Mouse (Mus musculus): Measurements from ENCODE around the gene Lsm14b. TPM values are rescaled to one million over a fixed set of nuclear protein-coding genes. Genes with fewer than 3 reads are reported as not detected.

Gene Lsm14b
- total and polyA plus RNA-seq, 2 experiments, result 15.4 to 19.3 TPM

- 98% methylated on average over 3 of the region's 3 CpGs for WGBS
- peaks cover 18% of the 10 kb centered on the region for H3K4me1 ChIP-seq (ENCODE audit: control insufficient read depth, insufficient read depth, low read length)
- peaks cover 16% of the 10 kb centered on the region; the same call in 1 of the 2 replicates for H3K79me2 ChIP-seq (ENCODE audit: control insufficient read depth, insufficient read depth, low read length)
- H3K27me3 ChIP-seq (ENCODE audit: control insufficient read depth, insufficient read depth, low read length), result no peaks in the 10 kb centered on the region
- TF ChIP-seq CTCF (IDR thresholded peaks at IDR 0.05; ENCODE audit: low read depth, low read length) (no peak), POLR2A (IDR thresholded peaks at IDR 0.05; ENCODE audit: extremely low read depth, insufficient read depth, low read length) (no peak)
- no peak for DNase-seq (ENCODE audit: extremely low read depth, low read depth, low spot score)
- no peaks in the 10 kb centered on the region for H3K36me3 ChIP-seq (ENCODE audit: control insufficient read depth, insufficient read depth, low read length)
- no peak overlapping the region for H3K27ac ChIP-seq (replicated peaks; ENCODE audit: insufficient read depth, low read depth, low read length)
- no peak overlapping the region for H3K4me3 ChIP-seq (ENCODE audit: insufficient read depth, low read depth, low read length)
- no peak overlapping the region for H3K9ac ChIP-seq (ENCODE audit: low read depth, low read length)
These were observed 46.5 kb upstream of the Lsm14b start for GRCm38 (mm10) chr2:179978250-179978649.

GRCm38 (mm10) chr2:179979836-179980235 is 45.0 kb upstream of the Lsm14b start:
- no peak overlapping the region for H3K9ac ChIP-seq (ENCODE audit: low read depth, low read length)
- no peak for DNase-seq (ENCODE audit: extremely low read depth, low read depth, low spot score)
- peaks cover 6% of the 10 kb centered on the region for H3K4me1 ChIP-seq (ENCODE audit: control insufficient read depth, insufficient read depth, low read length)
- 69% methylated on average over 8 of the region's 8 CpGs for WGBS
- no peak for TF ChIP-seq POLR2A (IDR thresholded peaks at IDR 0.05; ENCODE audit: extremely low read depth, insufficient read depth, low read length)
- TF ChIP-seq CTCF (IDR thresholded peaks at IDR 0.05; ENCODE audit: low read depth, low read length), result no peak
- no peak overlapping the region for H3K4me3 ChIP-seq (ENCODE audit: insufficient read depth, low read depth, low read length)
- no peaks in the 10 kb centered on the region for H3K36me3 ChIP-seq (ENCODE audit: control insufficient read depth, insufficient read depth, low read length)
- peaks cover 5% of the 10 kb centered on the region; the same call in 1 of the 2 replicates for H3K79me2 ChIP-seq (ENCODE audit: control insufficient read depth, insufficient read depth, low read length)
- no peak overlapping the region for H3K27ac ChIP-seq (replicated peaks; ENCODE audit: insufficient read depth, low read depth, low read length)
- H3K27me3 ChIP-seq (ENCODE audit: control insufficient read depth, insufficient read depth, low read length), result no peaks in the 10 kb centered on the region

GRCm38 (mm10) chr2:179980616-179981015 is 44.2 kb upstream of the Lsm14b start:
- TF ChIP-seq POLR2A (IDR thresholded peaks at IDR 0.05; ENCODE audit: extremely low read depth, insufficient read depth, low read length) (no peak), CTCF (IDR thresholded peaks at IDR 0.05; ENCODE audit: low read depth, low read length) (no peak)
- 64% methylated on average over 4 of the region's 4 CpGs for WGBS
- no peak overlapping the region for H3K4me3 ChIP-seq (ENCODE audit: insufficient read depth, low read depth, low read length)
- no peak for DNase-seq (ENCODE audit: extremely low read depth, low read depth, low spot score)
- no peaks in the 10 kb centered on the region for H3K36me3 ChIP-seq (ENCODE audit: control insufficient read depth, insufficient read depth, low read length)
- peaks cover 3% of the 10 kb centered on the region; the same call in 1 of the 2 replicates for H3K4me1 ChIP-seq (ENCODE audit: control insufficient read depth, insufficient read depth, low read length)
- no peaks in the 10 kb centered on the region for H3K27me3 ChIP-seq (ENCODE audit: control insufficient read depth, insufficient read depth, low read length)
- H3K79me2 ChIP-seq (ENCODE audit: control insufficient read depth, insufficient read depth, low read length), result no peaks in the 10 kb centered on the region
- no peak overlapping the region for H3K27ac ChIP-seq (replicated peaks; ENCODE audit: insufficient read depth, low read depth, low read length)
- H3K9ac ChIP-seq (ENCODE audit: low read depth, low read length), result no peak overlapping the region

GRCm38 (mm10) chr2:179982715-179983114 is 42.1 kb upstream of the Lsm14b start:
- no peak for DNase-seq (ENCODE audit: extremely low read depth, low read depth, low spot score)
- WGBS, result 94% methylated on average over 3 of the region's 3 CpGs
- no peak for TF ChIP-seq POLR2A (IDR thresholded peaks at IDR 0.05; ENCODE audit: extremely low read depth, insufficient read depth, low read length)
- no peak for TF ChIP-seq CTCF (IDR thresholded peaks at IDR 0.05; ENCODE audit: low read depth, low read length)
- Histone ChIP-seq H3K4me1 (ENCODE audit: control insufficient read depth, insufficient read depth, low read length) (no peaks in the 10 kb centered on the region), H3K79me2 (ENCODE audit: control insufficient read depth, insufficient read depth, low read length) (no peaks in the 10 kb centered on the region), H3K36me3 (ENCODE audit: control insufficient read depth, insufficient read depth, low read length) (no peaks in the 10 kb centered on the region), H3K27me3 (ENCODE audit: control insufficient read depth, insufficient read depth, low read length) (no peaks in the 10 kb centered on the region), H3K4me3 (ENCODE audit: insufficient read depth, low read depth, low read length) (no peak overlapping the region), H3K9ac (ENCODE audit: low read depth, low read length) (no peak overlapping the region), H3K27ac (replicated peaks; ENCODE audit: insufficient read depth, low read depth, low read length) (no peak overlapping the region)

GRCm38 (mm10) chr2:179984830-179985229 is 40.0 kb upstream of the Lsm14b start:
- Histone ChIP-seq H3K4me3 (ENCODE audit: insufficient read depth, low read depth, low read length) (no peak overlapping the region), H3K27ac (replicated peaks; ENCODE audit: insufficient read depth, low read depth, low read length) (no peak overlapping the region), H3K36me3 (ENCODE audit: control insufficient read depth, insufficient read depth, low read length) (no peaks in the 10 kb centered on the region), H3K79me2 (ENCODE audit: control insufficient read depth, insufficient read depth, low read length) (no peaks in the 10 kb centered on the region), H3K27me3 (ENCODE audit: control insufficient read depth, insufficient read depth, low read length) (no peaks in the 10 kb centered on the region), H3K9ac (ENCODE audit: low read depth, low read length) (no peak overlapping the region), H3K4me1 (ENCODE audit: control insufficient read depth, insufficient read depth, low read length) (no peaks in the 10 kb centered on the region)
- TF ChIP-seq POLR2A (IDR thresholded peaks at IDR 0.05; ENCODE audit: extremely low read depth, insufficient read depth, low read length), result no peak
- no peak for TF ChIP-seq CTCF (IDR thresholded peaks at IDR 0.05; ENCODE audit: low read depth, low read length)
- 74% methylated on average over 7 of the region's 7 CpGs for WGBS
- DNase-seq (ENCODE audit: extremely low read depth, low read depth, low spot score), result no peak

- 95% methylated on average over 1 of the region's 1 CpGs for WGBS
- Histone ChIP-seq H3K4me1 (ENCODE audit: control insufficient read depth, insufficient read depth, low read length) (no peaks in the 10 kb centered on the region), H3K4me3 (ENCODE audit: insufficient read depth, low read depth, low read length) (no peak overlapping the region), H3K27ac (replicated peaks; ENCODE audit: insufficient read depth, low read depth, low read length) (no peak overlapping the region), H3K36me3 (ENCODE audit: control insufficient read depth, insufficient read depth, low read length) (no peaks in the 10 kb centered on the region), H3K79me2 (ENCODE audit: control insufficient read depth, insufficient read depth, low read length) (no peaks in the 10 kb centered on the region), H3K9ac (ENCODE audit: low read depth, low read length) (no peak overlapping the region), H3K27me3 (ENCODE audit: control insufficient read depth, insufficient read depth, low read length) (no peaks in the 10 kb centered on the region)
- DNase-seq (ENCODE audit: extremely low read depth, low read depth, low spot score), result no peak
- TF ChIP-seq POLR2A (IDR thresholded peaks at IDR 0.05; ENCODE audit: extremely low read depth, insufficient read depth, low read length) (no peak), CTCF (IDR thresholded peaks at IDR 0.05; ENCODE audit: low read depth, low read length) (no peak)
These were observed 39.1 kb upstream of the Lsm14b start for GRCm38 (mm10) chr2:179985695-179986094.
